Mouse (Mus musculus) NIH3T3 (cell line): ENCODE measurements around the gene Pi4ka.

ENCODE experiments used
- DNase-seq: peaks from one replicate; pipeline ENCODE4 v3.0.0-alpha.2; 2012; ENCODE audit warnings: low read depth

Pi4ka gene

GRCm38 (mm10) chr16:17271856-17272255, 134.3 kb downstream of the Pi4ka start:
- DNase-seq, result no peak

DNA sequence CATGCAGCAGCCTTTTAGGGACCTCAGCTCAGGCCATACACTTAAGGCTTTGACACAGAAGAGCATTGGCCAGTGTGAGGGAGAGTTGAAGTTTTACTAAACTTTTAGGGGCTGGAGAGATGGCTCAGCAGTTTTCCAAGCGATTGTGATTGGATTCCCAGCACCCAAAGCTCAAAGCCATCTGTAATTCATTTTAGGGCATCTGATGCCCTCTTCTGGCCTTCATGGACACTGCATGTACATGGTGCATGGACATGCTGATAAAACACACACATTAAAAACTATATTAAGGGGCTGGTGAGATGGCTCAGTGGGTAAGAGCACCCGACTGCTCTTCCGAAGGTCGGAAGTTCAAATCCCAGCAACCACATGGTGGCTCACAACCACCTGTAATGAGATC, 135.0 kb downstream of the Pi4ka start:
- peak; percentile 64 for DNase-seq

- no peak for DNase-seq
Measured at GRCm38 (mm10) chr16:17269872-17270271, 136.2 kb downstream of the Pi4ka start.

DNA sequence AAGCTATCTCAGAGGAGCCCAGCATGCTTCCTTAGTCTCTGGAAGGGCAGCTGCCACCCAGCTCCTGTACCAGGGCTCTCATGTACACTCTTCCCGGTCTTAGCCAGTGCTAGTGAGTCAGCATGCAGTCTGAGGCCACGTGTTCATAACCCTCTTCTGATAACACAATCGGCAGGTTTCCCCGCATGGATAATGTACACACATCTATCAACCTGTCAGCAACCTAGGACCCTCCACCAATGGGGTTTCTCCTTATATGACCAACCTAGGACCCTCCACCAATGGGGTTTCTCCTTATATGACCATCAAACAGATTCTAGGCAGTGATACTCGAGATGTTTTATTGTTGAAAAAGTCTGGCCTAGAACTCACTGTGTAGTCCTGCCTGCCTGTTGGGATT, 138.2 kb downstream of the Pi4ka start:
- DNase-seq, result no peak

GRCm38 (mm10) chr16:17266113-17266512, 140.0 kb downstream of the Pi4ka start:
- no peak for DNase-seq

DNA sequence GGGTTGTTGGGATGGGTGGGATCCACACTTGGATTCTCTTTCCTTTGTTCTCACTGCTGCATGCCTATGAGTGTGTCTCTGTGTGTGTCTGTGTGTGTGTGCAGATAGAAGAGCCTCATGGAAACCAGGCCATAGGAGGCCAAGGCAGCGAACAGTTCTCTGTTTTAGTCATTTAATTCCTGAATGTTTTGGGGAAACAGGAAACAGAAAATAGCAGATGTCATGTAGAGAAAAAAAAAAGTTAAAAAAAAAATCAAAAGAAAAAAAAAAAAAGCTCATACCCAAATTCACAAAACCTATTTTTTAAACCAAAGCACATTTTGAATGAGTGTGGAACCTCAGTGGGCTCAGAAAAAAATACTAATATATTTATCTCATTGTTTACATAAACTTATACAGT, 144.8 kb downstream of the Pi4ka start:
- no peak for DNase-seq

DNA sequence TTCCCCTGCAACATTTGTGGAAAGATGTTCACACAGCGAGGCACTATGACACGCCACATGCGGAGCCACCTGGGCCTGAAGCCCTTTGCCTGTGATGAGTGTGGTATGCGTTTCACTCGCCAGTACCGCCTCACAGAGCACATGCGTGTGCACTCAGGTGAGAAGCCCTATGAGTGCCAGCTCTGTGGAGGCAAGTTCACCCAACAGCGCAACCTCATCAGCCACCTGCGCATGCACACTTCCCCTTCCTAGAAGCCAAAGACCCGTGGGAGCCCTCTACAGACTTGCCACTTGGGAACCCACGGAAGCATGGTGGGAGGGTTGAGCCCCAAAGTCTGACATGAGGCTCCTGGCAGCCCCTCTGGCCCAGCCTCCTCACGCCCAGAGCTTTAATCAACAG, 147.2 kb downstream of the Pi4ka start:
- no peak for DNase-seq

GRCm38 (mm10) chr16:17257359-17257821, 148.7 kb downstream of the Pi4ka start:
- DNase-seq, result no peak

- no peak for DNase-seq
Measured at GRCm38 (mm10) chr16:17255270-17255669, 150.8 kb downstream of the Pi4ka start.

DNA sequence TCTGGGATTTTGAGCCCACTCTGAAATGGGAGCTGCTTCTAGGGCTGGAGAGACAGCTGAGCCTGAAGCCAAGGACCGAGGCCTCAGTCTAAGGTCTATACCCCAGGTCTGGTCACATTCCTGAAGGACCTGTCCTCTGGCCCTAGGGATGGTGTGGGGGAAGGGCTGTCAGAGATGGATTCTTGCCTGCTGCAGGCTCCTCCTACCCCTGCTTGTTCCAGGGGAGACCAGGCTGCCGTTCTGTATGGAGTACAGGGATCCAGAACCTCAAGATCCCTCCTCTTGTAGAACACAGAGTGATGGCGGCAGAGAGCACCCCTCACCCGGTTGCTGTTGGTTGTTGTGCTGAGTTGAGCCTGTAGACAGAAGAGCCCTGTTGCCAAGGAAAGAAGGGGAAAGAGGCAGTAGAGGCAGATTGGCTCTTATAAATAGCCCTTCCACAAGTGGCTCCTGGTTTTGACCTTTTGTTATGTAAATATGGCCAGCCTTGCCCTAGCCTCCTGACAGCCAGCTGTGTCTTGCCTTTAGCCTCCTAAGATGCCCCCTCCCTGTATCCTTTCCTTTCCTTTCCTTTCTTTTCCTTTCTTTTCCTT, 152.0 kb downstream of the Pi4ka start:
- no peak for DNase-seq

- DNase-seq, result no peak
Measured at GRCm38 (mm10) chr16:17252841-17253240, 153.3 kb downstream of the Pi4ka start.

DNA sequence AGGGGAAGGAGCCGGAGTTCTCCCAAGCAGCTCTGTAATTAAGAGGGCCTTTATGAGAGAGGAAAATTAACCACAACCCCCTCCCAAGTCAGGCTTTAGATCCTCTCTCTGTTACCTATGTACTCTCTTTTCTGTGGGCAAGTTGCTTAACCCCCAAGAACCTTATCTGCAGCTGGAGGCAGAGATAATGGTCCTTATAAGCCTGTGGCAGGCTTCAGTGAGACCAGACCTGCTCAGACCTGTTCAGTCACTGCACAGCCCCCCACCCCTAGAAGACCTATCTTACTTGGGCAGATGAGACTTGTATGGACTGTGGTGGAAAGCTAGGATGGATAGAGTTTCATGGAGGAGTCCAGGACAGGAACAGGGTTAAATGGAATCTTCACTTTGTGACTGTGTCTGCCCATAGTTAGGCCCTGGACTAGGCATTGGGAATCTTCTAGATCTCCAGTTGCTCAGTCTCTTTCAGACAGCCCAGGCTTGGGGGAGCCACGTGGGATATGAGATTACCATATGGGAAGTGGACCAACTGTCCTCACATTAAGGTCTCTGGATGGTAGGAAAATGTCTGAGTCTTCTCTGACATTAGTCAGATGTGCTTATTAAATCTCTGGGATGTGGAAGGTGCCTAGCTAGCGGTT, 153.9 kb downstream of the Pi4ka start:
- no peak for DNase-seq

- DNase-seq, result peak; percentile 76
Measured at GRCm38 (mm10) chr16:17251539-17251938, 154.6 kb downstream of the Pi4ka start.

DNA sequence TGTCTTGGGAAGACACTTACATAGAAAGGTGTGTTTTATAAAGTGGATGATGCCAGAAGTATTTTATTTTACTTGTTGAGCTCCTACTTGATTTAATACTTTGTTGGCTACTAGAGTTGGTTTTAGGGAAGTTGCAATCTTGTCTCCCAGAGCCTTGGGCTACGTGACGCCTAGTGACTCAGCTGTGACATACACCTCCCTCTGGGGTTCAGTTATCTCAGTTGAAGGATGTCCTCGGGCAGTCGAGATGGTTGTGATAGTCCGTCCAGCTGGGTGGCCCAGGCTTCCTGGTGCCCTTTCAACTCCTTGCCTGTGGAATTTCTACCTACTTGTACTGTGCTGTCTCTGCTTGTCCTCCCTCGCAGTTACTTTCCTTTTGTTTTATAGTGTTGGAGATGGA, 157.0 kb downstream of the Pi4ka start:
- DNase-seq, result no peak

- no peak for DNase-seq
Measured at GRCm38 (mm10) chr16:17247727-17248126, 158.4 kb downstream of the Pi4ka start.

GRCm38 (mm10) chr16:17244996-17245395, 161.1 kb downstream of the Pi4ka start:
- DNase-seq, result no peak

- no peak for DNase-seq
Measured at GRCm38 (mm10) chr16:17243731-17244130, 162.4 kb downstream of the Pi4ka start.

DNA sequence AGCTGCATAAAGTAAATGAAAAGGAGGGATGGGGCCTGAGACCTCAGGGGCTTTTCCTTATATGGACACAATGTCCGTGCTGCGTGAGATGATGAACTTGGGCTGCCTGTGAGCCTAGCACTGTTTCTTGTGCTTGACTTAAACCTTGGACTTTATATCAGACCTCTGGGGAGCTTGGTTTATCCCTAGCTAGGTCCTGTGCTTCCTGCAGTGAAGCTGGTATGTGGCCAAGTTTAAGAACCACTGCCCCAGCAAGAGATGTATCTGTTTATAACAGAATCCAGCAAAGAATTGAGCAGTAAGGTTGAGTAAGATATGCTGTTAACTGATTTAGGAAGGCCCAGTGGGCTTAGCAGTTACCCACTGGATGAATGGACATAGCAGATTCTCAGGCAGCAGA, 166.7 kb downstream of the Pi4ka start:
- DNase-seq, result no peak

DNA sequence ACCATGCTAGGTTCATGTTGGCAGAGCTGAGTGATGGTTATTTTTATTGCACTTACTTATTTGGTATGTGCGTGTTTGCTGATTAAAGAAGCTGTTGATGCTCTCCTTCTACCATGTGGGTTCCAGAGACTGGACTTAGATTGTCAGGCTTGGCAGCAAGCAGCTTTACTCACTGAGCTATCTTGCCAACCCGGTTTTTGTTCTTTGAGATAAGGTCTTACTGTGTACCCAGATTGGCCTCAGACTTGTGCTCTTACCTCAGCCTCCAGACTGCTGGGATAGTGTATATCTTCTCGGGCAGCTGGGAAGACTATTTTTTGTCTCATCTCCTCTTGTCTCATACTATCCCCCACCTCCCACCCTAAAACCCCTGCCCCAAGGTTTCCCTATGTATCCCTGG, 168.5 kb downstream of the Pi4ka start:
- DNase-seq, result no peak

GRCm38 (mm10) chr16:17234916-17235665, 171.0 kb downstream of the Pi4ka start:
- peak; percentile 81 for DNase-seq

GRCm38 (mm10) chr16:17234499-17234895, 171.6 kb downstream of the Pi4ka start:
- DNase-seq, result peak; percentile 74

- DNase-seq, result peak; percentile 61
Measured at GRCm38 (mm10) chr16:17233702-17234498, 172.2 kb downstream of the Pi4ka start.
